Mouse (Mus musculus) embryonic fibroblast, embryonic 13.5 days (primary cell): ENCODE results near the gene Piwil1.

Experiments used
- CTCF ChIP-seq: IDR thresholded peaks from 2 replicates; pipeline ENCODE4 v1.5.1; 2011; ENCODE audit warnings: mild to moderate bottlenecking, control low read depth, low read length, moderate library complexity, borderline replicate concordance; ENCODE audit not compliant: insufficient read depth
- POLR2A ChIP-seq: IDR thresholded peaks from 2 replicates; pipeline ENCODE4 v1.6.1; 2011; ENCODE audit warnings: low read depth, mild to moderate bottlenecking, control low read depth, low read length, moderate library complexity

GRCm38 (mm10) chr5:128684621-128685020, 17.7 kb upstream of the Piwil1 start:
- TF ChIP-seq CTCF (no peak), POLR2A (no peak)
